In the genomic region with DNA sequence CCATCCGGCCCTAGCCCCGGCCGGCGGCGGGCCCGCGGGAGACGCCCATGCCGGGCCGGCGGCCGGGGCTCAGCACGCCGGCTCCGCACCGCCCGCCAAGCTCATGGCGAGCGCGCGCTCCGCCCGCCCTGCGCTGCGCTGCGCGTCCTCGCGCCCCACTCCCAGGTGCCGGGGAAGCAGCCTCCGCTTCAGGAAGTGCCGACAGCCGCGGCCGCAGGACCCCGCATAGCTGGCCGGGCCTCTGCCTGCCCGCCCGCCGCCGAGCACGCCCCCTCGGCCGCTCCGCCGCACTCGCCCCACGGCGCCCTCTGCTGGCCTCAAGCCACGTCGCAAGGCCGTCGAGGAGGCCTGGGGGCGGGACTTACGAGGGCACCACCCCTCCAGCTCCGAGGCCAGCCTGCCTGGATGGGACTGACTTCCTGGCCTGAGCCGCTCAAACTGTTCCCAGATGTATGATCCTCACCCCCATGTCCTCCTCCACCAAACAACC, we compare ENCODE assay signal across 8 mouse cellular contexts. TPM values are rescaled to one million over a fixed set of nuclear protein-coding genes. Genes with fewer than 3 reads are reported as not detected.
DNase-seq lines count a peak whose midpoint lies in the region; ATAC-seq lines count a peak whose summit lies in the region.

No protein-coding gene starts in this region.

- H3K27me3 ChIP-seq in intestine, embryonic 14.5 days (replicated peaks; ENCODE audit: control insufficient read depth, insufficient read depth, low read length), result no peaks in the 10 kb centered on the region

- H3K9me3 ChIP-seq in intestine, embryonic 14.5 days (ENCODE audit: control insufficient read depth, low read length), result no peaks in the 10 kb centered on the region

- DNase-seq in adrenal gland, adult 18-20 months (ENCODE audit: low spot score in 2 of 2), result peak; percentile 99
- DNase-seq in embryo, embryonic 10.5 days (ENCODE audit: low spot score), result peak; percentile 94
- peak; percentile 97 for DNase-seq in gastrocnemius, postnatal 14 days
- peak; percentile 97 for DNase-seq in intestine, embryonic 14.5 days (ENCODE audit: low spot score)
- DNase-seq in left cerebral cortex, postnatal 10 days (ENCODE audit: extremely low spot score in 1 of 2, low spot score in 2 of 2), result peak; percentile 89 to 97
- peak; percentile 94 to 95 for DNase-seq in right cerebral cortex, postnatal 10 days (ENCODE audit: low spot score in 2 of 2)
- DNase-seq in urinary bladder, postnatal 25 days (ENCODE audit: low spot score), result peak; percentile 100

- H3K36me3 ChIP-seq in intestine, embryonic 14.5 days (ENCODE audit: control insufficient read depth, insufficient read depth, low read length), result no peaks in the 10 kb centered on the region

- intact Hi-C loops in gastrocnemius, postnatal 14 days (cut with DNase I; ENCODE audit: low total_unique reads), result no loop called here
- intact Hi-C loops in left cerebral cortex, postnatal 10 days (cut with DNase I), result no loop called here

- H3K4me1 ChIP-seq in intestine, embryonic 14.5 days (replicated peaks; ENCODE audit: control insufficient read depth, insufficient read depth, low read length), result peaks cover 46% of the 10 kb centered on the region

- peak overlapping the region; percentile 88 for H3K9ac ChIP-seq in intestine, embryonic 14.5 days (ENCODE audit: low read length)

- peak overlapping the region; percentile 93 for H3K4me2 ChIP-seq in intestine, embryonic 14.5 days (ENCODE audit: low read length)

- peak; percentile 92 for ATAC-seq in intestine, embryonic 14.5 days (replicated peaks; ENCODE audit: low FRiP score, low TSS enrichment, low read depth)
- peak; percentile 70 for ATAC-seq in megakaryocyte progenitor cell, adult 5-6 weeks (replicated peaks; ENCODE audit: poor library complexity)

- WGBS in intestine, embryonic 14.5 days, result 1% methylated on average over 52 of the region's 57 CpGs

- peak overlapping the region; percentile 81 for H3K4me3 ChIP-seq in intestine, embryonic 14.5 days (ENCODE audit: low read depth, low read length)

- peak overlapping the region; percentile 71 for H3K27ac ChIP-seq in intestine, embryonic 14.5 days (ENCODE audit: low read depth)

RNA-seq across cellular contexts. Expression of a gene that starts 12.2 kb away (rescaled TPM):
- total RNA-seq in adrenal gland, adult 18-20 months (2021), result 10 to 100 TPM; 38.9 to 40.3 TPM
- total RNA-seq in gastrocnemius, postnatal 14 days (2021), result 10 to 100 TPM; 38.6 to 42.4 TPM
- 71.9 and 75.6 TPM in 2 replicates for polyA plus RNA-seq in intestine, embryonic 14.5 days (2014; fragmentation: Nextera tagmentation; extraction: Ambion mirVana)
- total RNA-seq in left cerebral cortex, postnatal 10 days (2021), result 100 to 1,000 TPM; 251 to 255 TPM
- total RNA-seq in megakaryocyte progenitor cell, adult 5-6 weeks (2015), result 111 and 112 TPM in 2 replicates
- total RNA-seq in megakaryocyte progenitor cell, adult 5-6 weeks (2017), result 76.3 and 94.7 TPM in 2 replicates

RNA-seq across cellular contexts. Expression of a gene that starts 18.0 kb away (rescaled TPM):
- total RNA-seq in adrenal gland, adult 18-20 months (2021), result not detected
- not detected for total RNA-seq in gastrocnemius, postnatal 14 days (2021)
- polyA plus RNA-seq in intestine, embryonic 14.5 days (2014; fragmentation: Nextera tagmentation; extraction: Ambion mirVana), result 0.74 and 0.88 TPM in 2 replicates
- total RNA-seq in left cerebral cortex, postnatal 10 days (2021), result not detected
- not detected in 2 replicates for total RNA-seq in megakaryocyte progenitor cell, adult 5-6 weeks (2015)
- total RNA-seq in megakaryocyte progenitor cell, adult 5-6 weeks (2017), result 0.21 and 0.95 TPM in 2 replicates

RNA-seq across cellular contexts. Expression of a gene that starts 31.4 kb away (rescaled TPM):
- total RNA-seq in adrenal gland, adult 18-20 months (2021), result 1 to 10 TPM; 7.2 to 7.8 TPM
- 10 to 100 TPM; 12.1 to 20.7 TPM for total RNA-seq in gastrocnemius, postnatal 14 days (2021)
- polyA plus RNA-seq in intestine, embryonic 14.5 days (2014; fragmentation: Nextera tagmentation; extraction: Ambion mirVana), result 973 and 1,126 TPM in 2 replicates
- total RNA-seq in left cerebral cortex, postnatal 10 days (2021), result 10 to 100 TPM; 24.6 to 26.0 TPM
- total RNA-seq in megakaryocyte progenitor cell, adult 5-6 weeks (2015), result 0.32 and 0.86 TPM in 2 replicates
- 0.12 and 0.30 TPM in 2 replicates for total RNA-seq in megakaryocyte progenitor cell, adult 5-6 weeks (2017)

RNA-seq across cellular contexts. Expression of a gene that starts 36.4 kb away (rescaled TPM):
- 1 to 10 TPM; 3.7 to 4.6 TPM for total RNA-seq in adrenal gland, adult 18-20 months (2021)
- not detected for total RNA-seq in gastrocnemius, postnatal 14 days (2021)
- polyA plus RNA-seq in intestine, embryonic 14.5 days (2014; fragmentation: Nextera tagmentation; extraction: Ambion mirVana), result 0.16 TPM in 1 of 2 replicates, not detected in the other
- total RNA-seq in left cerebral cortex, postnatal 10 days (2021), result 10 to 100 TPM; 29.6 to 33.0 TPM
- total RNA-seq in megakaryocyte progenitor cell, adult 5-6 weeks (2015), result 0.17 TPM in 2 replicates
- total RNA-seq in megakaryocyte progenitor cell, adult 5-6 weeks (2017), result 0.17 TPM in 1 of 2 replicates, not detected in the other

Comparison
In these comparisons a context has a peak if more than half of its experiments do, and no peak if none do; other contexts are left out.
1. Peak in every context shown above with its lines: DNase-seq, ATAC-seq, H3K4me3 ChIP-seq and H3K27ac ChIP-seq.
2. RNA of a gene that starts 31.4 kb away (total RNA-seq): 24.6 to 26.0 TPM in left cerebral cortex, postnatal 10 days, 12.1 to 20.7 TPM in gastrocnemius, postnatal 14 days and 7.2 to 7.8 TPM in adrenal gland, adult 18-20 months; 0.12 to 0.86 TPM in megakaryocyte progenitor cell, adult 5-6 weeks; every median in the first group is over 4 times any median in the second.